Mouse (Mus musculus) brain, embryonic 18.5 days (tissue): ENCODE measurements around the gene Zfp114.

ENCODE experiments used
- DNase-seq: peaks from one replicate; pipeline ENCODE4 v3.0.0-alpha.2; 2012; ENCODE audit warnings: low read depth, low spot score

Zfp114 gene

GRCm38 (mm10) chr7:24174618-24175336, at the start of gene Zfp114:
TSS of gene Zfp114 (plus strand) at chr7:24175060.
- DNase-seq: peak; percentile 70

- no peak for DNase-seq
Observed at GRCm38 (mm10) chr7:24133425-24133995, 41.4 kb upstream of the Zfp114 start.

GRCm38 (mm10) chr7:24133996-24134828, 40.6 kb upstream of the Zfp114 start, which contains the start of gene Zfp235:
TSS of gene Zfp235 (plus strand) at chr7:24134169.
- peak; percentile 83 for DNase-seq

GRCm38 (mm10) chr7:24142566-24142965, 32.3 kb upstream of the Zfp114 start:
- no peak for DNase-seq

- no peak for DNase-seq
Observed at GRCm38 (mm10) chr7:24153272-24153671, 21.6 kb upstream of the Zfp114 start.

GRCm38 (mm10) chr7:24172191-24172590, 2.7 kb upstream of the Zfp114 start:
- no peak for DNase-seq

- no peak for DNase-seq
Observed at GRCm38 (mm10) chr7:24175337-24175711, 464 bp downstream of the Zfp114 start.

- no peak for DNase-seq
Observed at GRCm38 (mm10) chr7:24187611-24188010, 12.8 kb downstream of the Zfp114 start.

- DNase-seq: no peak
Observed at GRCm38 (mm10) chr7:24188901-24189570, 14.2 kb downstream of the Zfp114 start.

GRCm38 (mm10) chr7:24189571-24189944, 14.7 kb downstream of the Zfp114 start:
- no peak for DNase-seq

- DNase-seq: no peak
Observed at GRCm38 (mm10) chr7:24191361-24191760, 16.5 kb downstream of the Zfp114 start.

GRCm38 (mm10) chr7:24193157-24193556, 18.3 kb downstream of the Zfp114 start:
- no peak for DNase-seq

GRCm38 (mm10) chr7:24196961-24197360, 22.1 kb downstream of the Zfp114 start:
- no peak for DNase-seq

- DNase-seq: peak; percentile 74
Observed at GRCm38 (mm10) chr7:24207488-24208261, 32.8 kb downstream of the Zfp114 start.

GRCm38 (mm10) chr7:24208282-24208886, 33.5 kb downstream of the Zfp114 start:
- no peak for DNase-seq

GRCm38 (mm10) chr7:24210296-24210695, 35.4 kb downstream of the Zfp114 start:
- no peak for DNase-seq

- DNase-seq: no peak
Observed at GRCm38 (mm10) chr7:24211343-24211742, 36.5 kb downstream of the Zfp114 start, which contains the start of gene Zfp111. TSS of gene Zfp111 (minus strand) at chr7:24211443.
